Mouse (Mus musculus) myocyte (in vitro differentiated cells): ENCODE measurements around the gene Zan. TPM values are rescaled to one million over a fixed set of nuclear protein-coding genes. Genes with fewer than 3 reads are reported as not detected.
A peak's percentile ranks its signal among the peaks of the same experiment; 100 is the strongest.

Source experiments
- H3K27me3 ChIP-seq: one replicate; pipeline ENCODE4 v1.6.1; 2011; ENCODE audit not compliant: control insufficient read depth, insufficient read depth, insufficient read length
- H3K36me3 ChIP-seq: one replicate; pipeline ENCODE4 v1.6.1; 2011; ENCODE audit not compliant: control insufficient read depth, insufficient read depth
- H3K4me2 ChIP-seq: one replicate; pipeline ENCODE4 v1.6.1; 2011; ENCODE audit warnings: low read depth, control low read depth
- H3K4me3 ChIP-seq: one replicate; pipeline ENCODE4 v1.5.1; 2011; ENCODE audit warnings: mild to moderate bottlenecking, control low read depth, moderate library complexity
- H3K79me2 ChIP-seq: one replicate; pipeline ENCODE4 v1.6.1; 2011; ENCODE audit not compliant: control insufficient read depth, insufficient read depth
- H3ac ChIP-seq: one replicate; pipeline ENCODE4 v1.6.1; 2011; ENCODE audit not compliant: control insufficient read depth, insufficient read length
- CEBPB ChIP-seq: IDR thresholded peaks from 2 replicates; pipeline ENCODE4 v1.6.1; 2011; ENCODE audit warnings: mild to moderate bottlenecking, moderate library complexity; ENCODE audit not compliant: poor library complexity, insufficient read depth, severe bottlenecking
- E2F4 ChIP-seq: IDR thresholded peaks from one replicate; pipeline ENCODE4 v1.6.1; 2011; ENCODE audit warnings: mild to moderate bottlenecking, control low read depth, moderate library complexity; ENCODE audit not compliant: insufficient read depth
- MAX ChIP-seq: IDR thresholded peaks from one replicate; pipeline ENCODE4 v1.6.1; 2011; ENCODE audit warnings: low read depth, mild to moderate bottlenecking, control low read depth
- MYOD1 ChIP-seq, 3 experiments: IDR thresholded peaks; one replicate each; pipeline ENCODE4 v1.6.1; 2011; ENCODE audit warnings: control low read depth in 2 of 3, low read depth in 2 of 3, mild to moderate bottlenecking in 2 of 3, moderate library complexity in 1 of 3; ENCODE audit not compliant: insufficient read length in 2 of 3, control insufficient read depth in 1 of 3
- MYOG ChIP-seq, 3 experiments: IDR thresholded peaks; one replicate each; pipeline ENCODE4 v1.6.1; 2011; ENCODE audit warnings: control low read depth in 2 of 3, low read depth in 2 of 3, mild to moderate bottlenecking in 2 of 3; ENCODE audit not compliant: insufficient read length in 2 of 3, control insufficient read depth in 1 of 3, insufficient read depth in 1 of 3
- POLR2A ChIP-seq: IDR thresholded peaks from one replicate; pipeline ENCODE4 v1.6.1; 2011; ENCODE audit warnings: low read depth, mild to moderate bottlenecking, control low read depth, moderate library complexity; ENCODE audit not compliant: insufficient read length
- POLR2AphosphoS2 ChIP-seq: IDR thresholded peaks from one replicate; pipeline ENCODE4 v1.6.1; 2011; ENCODE audit warnings: low read depth, control low read depth; ENCODE audit not compliant: insufficient read length
- REST ChIP-seq: IDR thresholded peaks from one replicate; pipeline ENCODE4 v1.6.1; 2011; ENCODE audit warnings: mild to moderate bottlenecking, control low read depth, moderate library complexity; ENCODE audit not compliant: insufficient read depth, insufficient read length
- SRF ChIP-seq: IDR thresholded peaks from one replicate; pipeline ENCODE4 v1.6.1; 2011; ENCODE audit warnings: low read depth; ENCODE audit not compliant: control insufficient read depth, insufficient read length
- TCF12 ChIP-seq: IDR thresholded peaks from one replicate; pipeline ENCODE4 v1.6.1; 2011; ENCODE audit warnings: mild to moderate bottlenecking, control low read depth; ENCODE audit not compliant: poor library complexity, insufficient read depth, severe bottlenecking
- TCF3 ChIP-seq: IDR thresholded peaks from one replicate; pipeline ENCODE4 v1.6.1; 2011; ENCODE audit warnings: low read depth, control low read depth; ENCODE audit not compliant: insufficient read length
- USF1 ChIP-seq: IDR thresholded peaks from one replicate; pipeline ENCODE4 v1.6.1; 2011; ENCODE audit warnings: low read depth, mild to moderate bottlenecking, control low read depth, moderate library complexity
- polyA plus RNA-seq: library from polyadenylated mRNA; unstranded; fragments of >200 nt; fragmentation: generic; extraction: Trizol; gene quantifications from one replicate; pipeline ENCODE4 v1.2.1, GENCODE M21; 2012; ENCODE audit warnings: missing spikeins

The Zan gene
- polyA plus RNA-seq, 1 experiment: 0.01 TPM

- H3K79me2 ChIP-seq: peaks cover 12% of the 10 kb centered on the region
- H3K27me3 ChIP-seq: no peaks in the 10 kb centered on the region
- no peak overlapping the region for H3K4me3 ChIP-seq
- TF ChIP-seq MYOD1 (IDR thresholded peaks at IDR 0.05; ENCODE audit: control insufficient read depth in 1 of 3, insufficient read length in 2 of 3, low read depth in 2 of 3) (no peak), POLR2A (no peak), USF1 (no peak), CEBPB (no peak), REST (no peak), MYOG (IDR thresholded peaks at IDR 0.05; ENCODE audit: control insufficient read depth in 1 of 3, insufficient read depth in 1 of 3, insufficient read length in 2 of 3, low read depth in 2 of 3) (no peak), E2F4 (no peak), SRF (no peak), MAX (no peak), POLR2AphosphoS2 (no peak), TCF12 (no peak), TCF3 (no peak)
- no peaks in the 10 kb centered on the region for H3K36me3 ChIP-seq
- H3K4me2 ChIP-seq: no peak overlapping the region
- H3ac ChIP-seq: no peak overlapping the region
Measured at GRCm38 (mm10) chr5:137346983-137347382, 129.9 kb downstream of the Zan start.

GRCm38 (mm10) chr5:137346388-137346787 is 130.5 kb downstream of the Zan start:
- no peak overlapping the region for H3ac ChIP-seq
- no peak overlapping the region for H3K4me2 ChIP-seq
- peaks cover 9% of the 10 kb centered on the region for H3K79me2 ChIP-seq
- TF ChIP-seq TCF3 (no peak), POLR2AphosphoS2 (no peak), MYOD1 (IDR thresholded peaks at IDR 0.05; ENCODE audit: control insufficient read depth in 1 of 3, insufficient read length in 2 of 3, low read depth in 2 of 3) (no peak), MAX (no peak), POLR2A (no peak), MYOG (IDR thresholded peaks at IDR 0.05; ENCODE audit: control insufficient read depth in 1 of 3, insufficient read depth in 1 of 3, insufficient read length in 2 of 3, low read depth in 2 of 3) (no peak)
- no peak overlapping the region for H3K4me3 ChIP-seq
- no peaks in the 10 kb centered on the region for H3K27me3 ChIP-seq
- no peaks in the 10 kb centered on the region for H3K36me3 ChIP-seq

DNA sequence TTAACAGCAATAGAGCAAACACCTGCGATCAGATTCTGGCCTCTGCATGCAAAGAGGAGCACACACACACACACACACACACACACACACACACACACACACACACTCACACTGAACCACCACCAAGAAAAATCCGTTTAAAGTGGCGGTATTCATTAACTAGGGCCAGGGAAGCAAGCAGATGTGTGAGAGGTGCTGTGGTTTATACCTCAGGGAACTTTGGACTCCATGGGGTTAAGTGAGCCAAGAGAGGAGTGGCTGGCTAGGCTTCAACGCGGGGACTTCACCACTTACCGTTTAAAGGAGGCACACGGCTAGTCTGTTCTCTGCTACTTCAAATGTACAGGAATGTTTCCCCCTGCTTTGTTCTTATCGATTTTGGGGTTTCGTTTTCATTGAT is 131.0 kb downstream of the Zan start:
- Histone ChIP-seq H3K4me2 (peak overlapping the region; percentile 15), H3K4me3 (no peak overlapping the region), H3ac (no peak overlapping the region)

DNA sequence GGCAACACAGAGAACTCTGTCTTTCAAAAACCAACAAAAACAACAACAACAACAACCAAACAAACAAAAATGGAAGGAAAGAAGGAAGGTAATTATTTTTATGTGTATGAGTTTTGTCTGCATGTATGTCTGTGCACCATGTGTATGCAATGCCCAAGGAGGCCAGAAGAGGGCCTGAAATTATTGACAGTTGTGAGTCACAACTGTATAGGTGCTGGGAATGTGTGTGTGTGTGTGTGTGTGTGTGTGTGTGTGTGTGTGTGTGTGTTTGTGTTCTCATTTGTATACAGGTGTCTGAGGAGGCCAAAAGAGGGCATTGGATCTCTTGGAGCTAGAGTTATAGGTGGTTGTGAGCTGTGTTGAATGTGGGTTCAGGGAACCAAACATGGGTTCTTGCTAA is 133.0 kb downstream of the Zan start:
- Histone ChIP-seq H3K27me3 (no peaks in the 10 kb centered on the region), H3K4me2 (no peak overlapping the region), H3K79me2 (no peaks in the 10 kb centered on the region), H3ac (no peak overlapping the region), H3K4me3 (no peak overlapping the region), H3K36me3 (no peaks in the 10 kb centered on the region)
- TF ChIP-seq POLR2AphosphoS2 (no peak), USF1 (no peak), MYOD1 (IDR thresholded peaks at IDR 0.05; ENCODE audit: control insufficient read depth in 1 of 3, insufficient read length in 2 of 3, low read depth in 2 of 3) (no peak), POLR2A (no peak), REST (no peak), TCF12 (no peak), CEBPB (no peak), MAX (no peak), TCF3 (no peak), MYOG (IDR thresholded peaks at IDR 0.05; ENCODE audit: control insufficient read depth in 1 of 3, insufficient read depth in 1 of 3, insufficient read length in 2 of 3, low read depth in 2 of 3) (no peak), E2F4 (no peak), SRF (no peak)

More for the DNA sequence above, 131.0 kb downstream of the Zan start:
- TF ChIP-seq MYOD1 (IDR thresholded peaks at IDR 0.05; ENCODE audit: control insufficient read depth in 1 of 3, insufficient read length in 2 of 3, low read depth in 2 of 3) (no peak), MYOG (IDR thresholded peaks at IDR 0.05; ENCODE audit: control insufficient read depth in 1 of 3, insufficient read depth in 1 of 3, insufficient read length in 2 of 3, low read depth in 2 of 3) (no peak), CEBPB (no peak), POLR2AphosphoS2 (no peak), TCF3 (no peak), REST (no peak), E2F4 (no peak), TCF12 (no peak), SRF (no peak), MAX (no peak), USF1 (no peak), POLR2A (no peak)
- no peaks in the 10 kb centered on the region for H3K36me3 ChIP-seq
- peaks cover 3% of the 10 kb centered on the region for H3K79me2 ChIP-seq
- no peaks in the 10 kb centered on the region for H3K27me3 ChIP-seq

DNA sequence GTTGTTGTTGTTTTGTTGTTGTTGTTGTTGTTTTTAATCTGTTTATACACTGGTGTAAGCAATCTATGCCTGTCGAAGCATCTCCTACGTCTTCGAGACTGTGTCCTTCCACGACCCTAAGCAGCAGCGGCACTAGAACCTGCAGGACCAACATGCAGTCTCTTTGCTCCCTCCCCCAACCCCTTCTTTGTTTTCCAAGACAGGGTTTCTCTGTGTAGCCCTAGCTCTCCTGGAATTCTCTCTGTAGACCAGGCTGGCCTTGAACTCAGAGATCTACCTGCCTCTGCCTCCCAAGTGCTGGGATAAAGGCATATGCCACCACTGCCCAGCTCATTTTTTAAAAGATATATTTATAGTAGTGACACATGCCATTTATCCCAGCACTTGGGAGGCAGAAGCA is 133.5 kb downstream of the Zan start:
- no peaks in the 10 kb centered on the region for H3K27me3 ChIP-seq
- H3K4me2 ChIP-seq: no peak overlapping the region
- no peak overlapping the region for H3ac ChIP-seq
- no peaks in the 10 kb centered on the region for H3K79me2 ChIP-seq
- TF ChIP-seq POLR2A (no peak), CEBPB (no peak), SRF (no peak), TCF3 (no peak), REST (no peak), E2F4 (no peak), TCF12 (no peak), MYOD1 (IDR thresholded peaks at IDR 0.05; ENCODE audit: control insufficient read depth in 1 of 3, insufficient read length in 2 of 3, low read depth in 2 of 3) (no peak), USF1 (no peak), POLR2AphosphoS2 (no peak), MAX (no peak), MYOG (IDR thresholded peaks at IDR 0.05; ENCODE audit: control insufficient read depth in 1 of 3, insufficient read depth in 1 of 3, insufficient read length in 2 of 3, low read depth in 2 of 3) (no peak)
- H3K4me3 ChIP-seq: no peak overlapping the region
- H3K36me3 ChIP-seq: no peaks in the 10 kb centered on the region
